Mouse (Mus musculus) forebrain, embryonic 16.5 days (tissue): ENCODE measurements at regions not wholly inside any gene's neighbourhood (a gene's known extent, or its start where the extent isn't known, plus 50 kb on each side); places are given as distances from the start of the nearest gene placed in this dataset.
"Not testable (repeated sequence)": the region's sequence is repeated elsewhere in the genome, so short reads cannot be mapped to it uniquely, and the experiment has no call there.

ENCODE experiments used
- ATAC-seq: fragments of 200-750 bp; cut with Nextera tagmentation; 2 replicates; pipeline ENCODE4 v1.8.0; 2017; ENCODE audit warnings: mild to moderate bottlenecking, moderate library complexity
- H3K27ac ChIP-seq: fragments of 300-500 bp; sonication (generic); 2 replicates; pipeline ENCODE4 v1.5.1; 2014; ENCODE audit warnings: low read length, control low read depth
- H3K27me3 ChIP-seq: fragments of 300-500 bp; sonication (generic); replicated peaks from 2 replicates; pipeline ENCODE4 v1.6.1; 2014; ENCODE audit warnings: low read length; ENCODE audit not compliant: control insufficient read depth, insufficient read depth
- H3K36me3 ChIP-seq: fragments of 300-500 bp; sonication (generic); 2 replicates; pipeline ENCODE4 v1.6.1; 2014; ENCODE audit not compliant: control insufficient read depth, insufficient read depth
- H3K4me1 ChIP-seq: fragments of 300-500 bp; sonication (generic); replicated peaks from 2 replicates; pipeline ENCODE4 v1.6.1; 2014; ENCODE audit warnings: low read length; ENCODE audit not compliant: control insufficient read depth, insufficient read depth
- H3K4me2 ChIP-seq: fragments of 300-500 bp; sonication (generic); 2 replicates; pipeline ENCODE4 v1.6.1; 2014; ENCODE audit warnings: mild to moderate bottlenecking, low read length, control low read depth
- H3K4me3 ChIP-seq: fragments of 300-500 bp; sonication (generic); replicated peaks from 2 replicates; pipeline ENCODE4 v1.5.1; 2014; ENCODE audit warnings: mild to moderate bottlenecking, low read length, control low read depth
- H3K9ac ChIP-seq: fragments of 300-500 bp; sonication (generic); replicated peaks from 2 replicates; pipeline ENCODE4 v1.6.1; 2014; ENCODE audit warnings: low read depth, low read length, control low read depth
- H3K9me3 ChIP-seq: fragments of 300-500 bp; sonication (generic); 2 replicates; pipeline ENCODE4 v1.6.1; 2016; ENCODE audit warnings: low read length; ENCODE audit not compliant: control insufficient read depth
- WGBS: fragments of 180-500 bp; shearing (Covaris S2); extraction: QIAGEN DNeasy Blood & Tissue Kit; methylation state at CpG from one replicate; pipeline ENCODE4 v1.1.7; 2014; 5-methylcytosine and 5-hydroxymethylcytosine counted together

- no peaks in the 10 kb centered on the region for H3K9me3 ChIP-seq
- no peak overlapping the region for H3K27ac ChIP-seq
- H3K4me1 ChIP-seq = no peaks in the 10 kb centered on the region; the same call in 1 of the 2 replicates
- H3K36me3 ChIP-seq = no peaks in the 10 kb centered on the region
- WGBS = 59% methylated on average over 7 of the region's 7 CpGs
- peak; percentile 88 for ATAC-seq
- no peaks in the 10 kb centered on the region for H3K27me3 ChIP-seq
- no peak overlapping the region for H3K9ac ChIP-seq
- no peak overlapping the region for H3K4me3 ChIP-seq
- H3K4me2 ChIP-seq = no peak overlapping the region
These were observed 167.2 kb upstream of the Gm21833 start for GRCm38 (mm10) chr16:82661015-82661414.

DNA sequence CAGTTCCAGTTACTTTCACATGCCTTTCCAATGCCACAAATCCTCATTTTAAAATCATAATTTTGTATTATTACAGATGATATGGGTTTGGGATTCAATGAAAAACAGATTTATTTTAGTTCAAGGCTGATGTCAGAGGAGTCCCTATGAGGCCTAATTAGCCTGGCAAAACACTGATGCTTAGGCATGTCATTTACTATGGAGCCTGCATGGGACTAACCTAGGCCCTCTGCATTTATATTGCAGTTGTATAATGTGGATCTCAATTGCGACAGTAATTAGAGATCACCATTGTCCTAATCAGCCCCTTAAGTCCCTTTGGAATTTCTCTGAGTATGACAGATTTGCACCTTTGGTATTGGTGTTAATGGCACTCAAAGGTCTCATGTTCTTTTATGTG, 153.3 kb upstream of the Gm21833 start:
- ATAC-seq = no peak
- Histone ChIP-seq H3K36me3 (no peaks in the 10 kb centered on the region), H3K27me3 (no peaks in the 10 kb centered on the region), H3K4me1 (no peaks in the 10 kb centered on the region), H3K9me3 (peaks cover 12% of the 10 kb centered on the region), H3K4me2 (no peak overlapping the region), H3K27ac (no peak overlapping the region), H3K9ac (no peak overlapping the region), H3K4me3 (no peak overlapping the region)
- WGBS = 69% methylated on average over 1 of the region's 1 CpGs

GRCm38 (mm10) chr16:82683113-82683512, 145.1 kb upstream of the Gm21833 start:
- H3K4me1 ChIP-seq, H3K4me2 ChIP-seq, H3K36me3 ChIP-seq, H3K9me3 ChIP-seq, ATAC-seq, H3K27ac ChIP-seq, H3K4me3 ChIP-seq, H3K9ac ChIP-seq, H3K27me3 ChIP-seq: not testable (repeated sequence)

DNA sequence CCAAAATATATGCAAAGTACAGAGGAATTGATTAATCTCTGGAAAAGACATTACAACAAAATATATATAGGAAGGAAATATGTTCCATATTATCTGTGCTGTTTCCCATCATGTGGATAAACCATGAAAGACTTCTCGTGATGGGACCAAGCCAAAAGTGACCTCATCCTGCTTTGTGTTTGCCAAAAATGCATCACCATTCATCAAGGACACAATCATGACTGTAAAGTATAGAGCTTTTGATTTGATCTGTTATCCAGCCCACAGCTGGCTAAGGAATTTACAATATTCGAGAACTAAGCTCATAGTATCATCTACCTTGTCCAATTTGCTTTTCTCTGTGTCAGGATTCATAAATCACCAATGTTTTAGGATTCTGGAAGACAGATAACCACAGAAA, 127.3 kb upstream of the Gm21833 start:
- WGBS = 46% methylated on average over 2 of the region's 2 CpGs
- no peak for ATAC-seq
- H3K27me3 ChIP-seq = no peaks in the 10 kb centered on the region

GRCm38 (mm10) chr16:82711161-82711560, 117.0 kb upstream of the Gm21833 start:
- ATAC-seq = no peak
- H3K4me3 ChIP-seq = no peak overlapping the region

More for the DNA sequence above, 127.3 kb upstream of the Gm21833 start:
- Histone ChIP-seq H3K4me1 (no peaks in the 10 kb centered on the region), H3K27ac (no peak overlapping the region), H3K36me3 (no peaks in the 10 kb centered on the region), H3K4me3 (no peak overlapping the region), H3K9me3 (no peaks in the 10 kb centered on the region), H3K9ac (no peak overlapping the region), H3K4me2 (no peak overlapping the region)

DNA sequence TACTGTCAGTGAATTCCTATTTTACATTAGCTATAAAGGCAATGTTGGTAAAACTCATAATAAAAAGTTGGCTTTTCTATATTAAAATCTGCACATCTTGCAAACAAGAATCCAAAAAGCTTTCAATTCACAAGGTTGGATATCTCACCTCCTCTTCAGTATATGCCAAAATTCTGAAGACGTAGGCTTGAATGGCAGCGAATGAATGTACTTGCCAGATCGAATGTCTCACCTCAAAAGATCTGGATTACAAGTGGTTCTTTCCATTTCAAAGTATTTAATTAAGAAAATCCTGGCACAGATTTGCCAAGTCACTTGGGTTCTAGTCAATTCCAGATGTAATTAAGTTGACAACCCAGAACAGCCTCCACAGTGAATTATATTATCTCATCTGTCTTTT, 94.1 kb upstream of the Gm21833 start:
- Histone ChIP-seq H3K4me2 (no peak overlapping the region), H3K27ac (no peak overlapping the region), H3K9ac (no peak overlapping the region), H3K9me3 (no peaks in the 10 kb centered on the region), H3K36me3 (no peaks in the 10 kb centered on the region), H3K4me1 (no peaks in the 10 kb centered on the region), H3K4me3 (no peak overlapping the region), H3K27me3 (no peaks in the 10 kb centered on the region)
- 68% methylated on average over 3 of the region's 3 CpGs for WGBS
- no peak for ATAC-seq

More at GRCm38 (mm10) chr16:82711161-82711560, 117.0 kb upstream of the Gm21833 start:
- no peaks in the 10 kb centered on the region for H3K4me1 ChIP-seq
- no peaks in the 10 kb centered on the region for H3K27me3 ChIP-seq
- H3K4me2 ChIP-seq = no peak overlapping the region
- no peaks in the 10 kb centered on the region for H3K36me3 ChIP-seq
- H3K9me3 ChIP-seq = no peaks in the 10 kb centered on the region
- no peak overlapping the region for H3K27ac ChIP-seq
- no peak overlapping the region for H3K9ac ChIP-seq

GRCm38 (mm10) chr16:82758466-82758865, 69.7 kb upstream of the Gm21833 start:
- H3K9ac ChIP-seq = no peak overlapping the region
- H3K9me3 ChIP-seq = no peaks in the 10 kb centered on the region
- no peak overlapping the region for H3K27ac ChIP-seq
- no peaks in the 10 kb centered on the region for H3K27me3 ChIP-seq
- H3K4me3 ChIP-seq = no peak overlapping the region
- H3K36me3 ChIP-seq = no peaks in the 10 kb centered on the region
- no peaks in the 10 kb centered on the region for H3K4me1 ChIP-seq
- ATAC-seq = no peak
- H3K4me2 ChIP-seq = no peak overlapping the region
- 63% methylated on average over 4 of the region's 4 CpGs for WGBS
